Mouse (Mus musculus): Measurements from ENCODE around the gene Crtc3. TPM values are rescaled to one million over a fixed set of nuclear protein-coding genes. Genes with fewer than 3 reads are reported as not detected.

Gene Crtc3
- polyA plus RNA-seq, 1 experiment from 2014 or later = 16.9 TPM

DNA sequence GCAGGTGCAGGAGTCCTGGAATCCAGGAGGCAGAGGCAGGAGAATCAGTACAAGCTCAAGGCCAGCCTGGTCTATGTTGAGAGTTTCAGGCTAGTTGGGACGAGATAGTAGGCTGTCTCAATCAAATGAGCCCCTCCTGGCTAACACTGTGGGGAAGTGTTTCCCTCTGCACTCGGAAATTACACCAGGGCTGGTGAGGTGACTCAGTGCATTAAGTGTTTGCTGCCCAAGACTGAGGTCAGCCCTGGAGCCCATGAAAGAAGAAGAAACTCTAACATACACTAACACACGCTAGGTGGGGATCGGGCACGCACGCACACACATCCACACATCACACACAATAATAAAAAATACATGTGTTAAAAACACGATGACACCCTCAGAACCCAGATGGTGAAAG is 34.3 kb downstream of the Crtc3 start:
- Histone ChIP-seq H3K4me2 (no peak overlapping the region), H3K36me3 (no peaks in the 10 kb centered on the region), H3K9ac (no peak overlapping the region), H3K27ac (peak overlapping the region; percentile 77; the same call in 1 of the 2 replicates), H3K4me3 (no peak overlapping the region), H3K9me3 (replicated peaks) (no peaks in the 10 kb centered on the region), H3K27me3 (no peaks in the 10 kb centered on the region), H3K4me1 (replicated peaks) (peaks cover 61% of the 10 kb centered on the region)
- WGBS = 80% methylated on average over 7 of the region's 7 CpGs
- ATAC-seq (replicated peaks; ENCODE audit: insufficient number of reproducible peaks, insufficient read depth, low FRiP score, low read depth) = no peak

GRCm38 (mm10) chr7:80653971-80654370 is 34.7 kb downstream of the Crtc3 start:
- no peak for ATAC-seq (replicated peaks; ENCODE audit: insufficient number of reproducible peaks, insufficient read depth, low FRiP score, low read depth)
- Histone ChIP-seq H3K27ac (peak overlapping the region; percentile 58; the same call in 1 of the 2 replicates), H3K4me2 (no peak overlapping the region), H3K9me3 (replicated peaks) (no peaks in the 10 kb centered on the region), H3K27me3 (no peaks in the 10 kb centered on the region), H3K36me3 (no peaks in the 10 kb centered on the region), H3K4me1 (replicated peaks) (peaks cover 61% of the 10 kb centered on the region), H3K4me3 (no peak overlapping the region), H3K9ac (no peak overlapping the region)
- 82% methylated on average over 7 of the region's 7 CpGs for WGBS

- H3K4me2 ChIP-seq = no peak overlapping the region
- H3K27me3 ChIP-seq = no peaks in the 10 kb centered on the region
- peaks cover 60% of the 10 kb centered on the region for H3K4me1 ChIP-seq (replicated peaks)
- peak overlapping the region; percentile 58 for H3K27ac ChIP-seq
- H3K4me3 ChIP-seq = no peak overlapping the region
- ATAC-seq (replicated peaks; ENCODE audit: insufficient number of reproducible peaks, insufficient read depth, low FRiP score, low read depth) = no peak
- no peak overlapping the region; the same call in 1 of the 2 replicates for H3K9ac ChIP-seq
- no peaks in the 10 kb centered on the region for H3K9me3 ChIP-seq (replicated peaks)
- H3K36me3 ChIP-seq = no peaks in the 10 kb centered on the region
- 61% methylated on average over 10 of the region's 10 CpGs for WGBS
Observed at GRCm38 (mm10) chr7:80653077-80653476, 35.6 kb downstream of the Crtc3 start.

DNA sequence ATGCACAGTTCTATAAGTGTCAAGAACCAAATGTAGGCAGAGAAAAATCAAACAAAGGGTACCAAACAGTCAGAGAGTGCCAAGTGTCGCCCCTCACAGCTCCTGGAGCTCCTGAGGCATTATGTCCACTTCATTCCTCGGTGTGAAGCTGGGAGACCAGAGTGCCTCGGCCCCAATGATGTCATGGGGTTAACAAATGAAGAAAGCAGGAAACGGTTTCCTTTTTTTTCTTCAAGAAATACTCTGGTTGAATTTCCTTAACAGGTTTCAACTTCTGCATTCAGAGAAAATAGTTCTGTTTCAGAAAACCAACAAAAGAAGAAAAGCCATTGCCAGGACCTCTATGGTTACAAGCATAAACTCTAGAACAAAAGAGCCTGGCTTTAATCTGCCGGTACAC is 36.4 kb downstream of the Crtc3 start:
- H3K36me3 ChIP-seq = no peaks in the 10 kb centered on the region
- ATAC-seq (replicated peaks; ENCODE audit: insufficient number of reproducible peaks, insufficient read depth, low FRiP score, low read depth) = no peak
- no peak overlapping the region for H3K4me2 ChIP-seq
- peaks cover 60% of the 10 kb centered on the region for H3K4me1 ChIP-seq (replicated peaks)
- no peak overlapping the region for H3K9ac ChIP-seq
- H3K27ac ChIP-seq = peak overlapping the region; percentile 58
- H3K4me3 ChIP-seq = no peak overlapping the region
- no peaks in the 10 kb centered on the region for H3K27me3 ChIP-seq
- 49% methylated on average over 5 of the region's 5 CpGs for WGBS
- no peaks in the 10 kb centered on the region for H3K9me3 ChIP-seq (replicated peaks)

GRCm38 (mm10) chr7:80647437-80647871 is 41.2 kb downstream of the Crtc3 start:
- peak; percentile 51 for ATAC-seq (replicated peaks; ENCODE audit: insufficient number of reproducible peaks, insufficient read depth, low FRiP score, low read depth)
- peaks cover 32% of the 10 kb centered on the region for H3K4me1 ChIP-seq (replicated peaks)
- peak overlapping the region; percentile 80 for H3K27ac ChIP-seq
- 44% methylated on average over 7 of the region's 7 CpGs for WGBS
- H3K4me3 ChIP-seq = peak overlapping the region; percentile 24
- no peak overlapping the region for H3K9ac ChIP-seq
- H3K27me3 ChIP-seq = no peaks in the 10 kb centered on the region
- no peaks in the 10 kb centered on the region for H3K36me3 ChIP-seq
- H3K4me2 ChIP-seq = peak overlapping the region; percentile 55
- no peaks in the 10 kb centered on the region for H3K9me3 ChIP-seq (replicated peaks)

DNA sequence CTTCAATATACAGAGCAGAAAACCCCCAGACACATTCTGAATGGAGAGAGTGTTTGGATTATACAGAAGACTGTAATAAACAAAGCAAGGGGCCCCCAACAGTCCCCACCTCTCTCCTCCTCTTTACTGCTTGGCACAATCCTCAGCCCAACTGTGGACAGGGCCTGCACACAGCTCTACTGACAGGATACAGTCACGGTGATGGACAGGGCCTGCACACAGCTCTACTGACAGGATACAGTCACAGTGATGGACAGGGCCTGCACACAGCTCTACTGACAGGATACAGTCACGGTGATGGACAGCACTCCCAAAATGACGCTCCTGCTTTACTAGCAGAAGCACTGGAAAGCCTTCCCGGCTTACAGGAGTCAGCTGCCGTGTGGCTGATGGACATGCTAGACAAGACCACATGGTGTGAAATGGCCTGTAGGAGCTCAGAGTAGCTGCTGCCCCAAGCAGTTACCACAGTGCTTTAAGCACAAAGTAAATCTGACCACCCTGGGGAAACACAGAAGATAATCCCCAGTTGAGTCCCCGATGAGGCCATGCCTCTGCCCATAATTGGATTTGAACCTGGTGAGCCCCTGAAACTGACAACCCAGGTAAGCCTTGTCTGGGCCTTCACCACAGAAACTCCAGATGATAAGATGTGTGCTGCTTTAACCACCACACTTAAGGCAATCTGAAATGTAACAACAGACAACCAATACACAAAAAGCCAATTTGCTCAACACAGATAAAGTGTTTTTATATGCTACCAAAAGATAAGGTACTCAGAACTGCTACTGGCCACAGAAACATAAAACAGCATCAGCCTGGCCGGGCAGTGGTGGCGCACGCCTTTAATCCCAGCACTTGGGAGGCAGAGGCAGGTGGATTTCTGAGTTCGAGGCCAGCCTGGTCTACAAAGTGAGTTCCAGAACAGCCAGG is 42.3 kb downstream of the Crtc3 start:
- Histone ChIP-seq H3K9me3 (replicated peaks) (no peaks in the 10 kb centered on the region), H3K27me3 (no peaks in the 10 kb centered on the region), H3K36me3 (no peaks in the 10 kb centered on the region), H3K4me3 (no peak overlapping the region), H3K4me1 (replicated peaks) (peaks cover 39% of the 10 kb centered on the region), H3K4me2 (no peak overlapping the region), H3K27ac (peak overlapping the region; percentile 43; the same call in 1 of the 2 replicates), H3K9ac (no peak overlapping the region)
- no peak for ATAC-seq (replicated peaks; ENCODE audit: insufficient number of reproducible peaks, insufficient read depth, low FRiP score, low read depth)
- 62% methylated on average over 10 of the region's 10 CpGs for WGBS

GRCm38 (mm10) chr7:80642976-80643666 is 45.6 kb downstream of the Crtc3 start:
- H3K4me3 ChIP-seq = no peak overlapping the region
- no peaks in the 10 kb centered on the region for H3K27me3 ChIP-seq
- H3K4me1 ChIP-seq (replicated peaks) = peaks cover 59% of the 10 kb centered on the region
- H3K36me3 ChIP-seq = no peaks in the 10 kb centered on the region
- ATAC-seq (replicated peaks; ENCODE audit: insufficient number of reproducible peaks, insufficient read depth, low FRiP score, low read depth) = no peak
- WGBS = 74% methylated on average over 8 of the region's 8 CpGs
- H3K27ac ChIP-seq = peak overlapping the region; percentile 38; the same call in 1 of the 2 replicates
- H3K9me3 ChIP-seq (replicated peaks) = no peaks in the 10 kb centered on the region
- no peak overlapping the region for H3K9ac ChIP-seq
- H3K4me2 ChIP-seq = no peak overlapping the region

DNA sequence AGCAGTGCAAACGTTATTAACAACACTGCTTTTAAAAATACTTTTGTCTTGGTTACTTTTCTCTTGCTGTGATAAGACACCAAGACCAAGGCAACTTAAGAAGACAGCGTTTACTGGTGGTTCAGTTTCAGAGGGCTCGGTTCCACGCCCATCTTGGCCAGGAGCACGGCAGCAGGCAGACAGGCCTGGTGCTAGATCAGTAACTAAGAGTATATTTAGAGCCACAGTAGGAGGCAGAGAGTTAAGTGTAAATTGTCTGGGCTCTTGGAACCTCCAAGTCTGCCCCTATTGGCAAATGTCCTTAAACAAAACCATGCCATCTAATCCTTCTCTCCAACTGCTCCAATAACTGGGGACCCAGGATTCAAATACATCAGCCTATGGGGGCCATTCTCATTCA is 46.1 kb downstream of the Crtc3 start:
- WGBS = 32% methylated on average over 5 of the region's 5 CpGs
- Histone ChIP-seq H3K4me3 (no peak overlapping the region), H3K27me3 (no peaks in the 10 kb centered on the region), H3K4me2 (no peak overlapping the region), H3K9ac (0 out of 2 replicates have a peak overlapping the region, but pooled peaks have one; percentile 6), H3K27ac (peak overlapping the region; percentile 38; the same call in 1 of the 2 replicates), H3K4me1 (replicated peaks) (peaks cover 58% of the 10 kb centered on the region), H3K36me3 (no peaks in the 10 kb centered on the region), H3K9me3 (replicated peaks) (no peaks in the 10 kb centered on the region)
- no peak for ATAC-seq (replicated peaks; ENCODE audit: insufficient number of reproducible peaks, insufficient read depth, low FRiP score, low read depth)

- 0 out of 2 replicates have a peak overlapping the region, but pooled peaks have one; percentile 8 for H3K4me2 ChIP-seq
- peak overlapping the region; percentile 38; the same call in 1 of the 2 replicates for H3K27ac ChIP-seq
- no peaks in the 10 kb centered on the region for H3K9me3 ChIP-seq (replicated peaks)
- no peaks in the 10 kb centered on the region for H3K27me3 ChIP-seq
- H3K4me1 ChIP-seq (replicated peaks) = peaks cover 58% of the 10 kb centered on the region
- no peak overlapping the region for H3K9ac ChIP-seq
- ATAC-seq (replicated peaks; ENCODE audit: insufficient number of reproducible peaks, insufficient read depth, low FRiP score, low read depth) = no peak
- WGBS = 60% methylated on average over 7 of the region's 7 CpGs
- no peak overlapping the region for H3K4me3 ChIP-seq
- H3K36me3 ChIP-seq = no peaks in the 10 kb centered on the region
Observed at GRCm38 (mm10) chr7:80641899-80642298, 46.8 kb downstream of the Crtc3 start.

- Histone ChIP-seq H3K27ac (0 out of 2 replicates have a peak overlapping the region, but pooled peaks have one; percentile 38), H3K36me3 (no peaks in the 10 kb centered on the region), H3K9ac (no peak overlapping the region), H3K4me1 (replicated peaks) (peaks cover 62% of the 10 kb centered on the region), H3K4me2 (no peak overlapping the region), H3K27me3 (no peaks in the 10 kb centered on the region), H3K4me3 (no peak overlapping the region), H3K9me3 (replicated peaks) (no peaks in the 10 kb centered on the region)
- ATAC-seq (replicated peaks; ENCODE audit: insufficient number of reproducible peaks, insufficient read depth, low FRiP score, low read depth) = no peak
- 30% methylated on average over 4 of the region's 4 CpGs for WGBS
Observed at GRCm38 (mm10) chr7:80641497-80641896, 47.2 kb downstream of the Crtc3 start.

- Histone ChIP-seq H3K4me1 (replicated peaks) (peaks cover 71% of the 10 kb centered on the region), H3K4me2 (no peak overlapping the region), H3K9ac (no peak overlapping the region), H3K4me3 (no peak overlapping the region), H3K27ac (no peak overlapping the region), H3K36me3 (no peaks in the 10 kb centered on the region), H3K27me3 (no peaks in the 10 kb centered on the region), H3K9me3 (replicated peaks) (no peaks in the 10 kb centered on the region)
- ATAC-seq (replicated peaks; ENCODE audit: insufficient number of reproducible peaks, insufficient read depth, low FRiP score, low read depth) = no peak
- WGBS = 82% methylated on average over 3 of the region's 3 CpGs
Observed at GRCm38 (mm10) chr7:80639981-80640380, 48.7 kb downstream of the Crtc3 start.
